Mouse (Mus musculus) naive thymus-derived CD4-positive, alpha-beta T cell, adult 5 months (primary cell): Measurements from ENCODE around the gene Itpkc. TPM values are rescaled to one million over a fixed set of nuclear protein-coding genes. Genes with fewer than 3 reads are reported as not detected.

Experiments
- polyA plus RNA-seq: library from polyadenylated mRNA; unstranded; fragments of 100-300 nt; shearing (Covaris generic); gene quantifications from one replicate; pipeline ENCODE4 v1.2.1, GENCODE M21; 2017

The Itpkc gene
- 12.6 TPM for polyA plus RNA-seq

GRCm38 (mm10) chr7:27228281-27228821, at the start of gene Itpkc:
Gene Itpkc (minus strand): TSS chr7:27228661.

GRCm38 (mm10) chr7:27258205-27258899, 29.9 kb upstream of the Itpkc start, which contains the start of gene Numbl:
Gene Numbl (plus strand): TSS chr7:27258433.

GRCm38 (mm10) chr7:27232781-27233281, 4.4 kb upstream of the Itpkc start, which contains the start of gene Coq8b:
Gene Coq8b (plus strand): TSS chr7:27233023.

GRCm38 (mm10) chr7:27195681-27196611, 32.5 kb downstream of the Itpkc start, which contains the start of the genes BC024978 and Snrpa:
Gene BC024978 (plus strand): TSS chr7:27195781.
Gene Snrpa (minus strand): TSS chr7:27196271.

GRCm38 (mm10) chr7:27180837-27181695, 47.4 kb downstream of the Itpkc start, which contains the start of the genes Gm21983 and Mia:
Gene Gm21983 (minus strand): TSS chr7:27181086.
Gene Mia (minus strand): TSS chr7:27181157.

GRCm38 (mm10) chr7:27178324-27179216, 49.9 kb downstream of the Itpkc start, which contains the start of gene Rab4b:
Gene Rab4b (minus strand): TSS chr7:27178896.

GRCm38 (mm10) chr7:27166614-27167474, 61.6 kb downstream of the Itpkc start, which contains the start of gene Egln2:
Gene Egln2 (minus strand): TSS chr7:27166802.

Other genes starting within 250 kb of the Itpkc start
- gene Cyp2a12, start 199.6 kb downstream of the Itpkc start, polyA plus RNA-seq: not detected
- gene Cyp2f2, start 108.8 kb downstream of the Itpkc start, polyA plus RNA-seq: not detected
- not detected for gene Cyp2t4, start 74.9 kb downstream of the Itpkc start, polyA plus RNA-seq
- 68.6 TPM for gene Egln2, start 61.9 kb downstream of the Itpkc start, polyA plus RNA-seq
- 140 TPM for gene Rab4b, start 49.8 kb downstream of the Itpkc start, polyA plus RNA-seq
- gene Gm21983, start 47.6 kb downstream of the Itpkc start, polyA plus RNA-seq: not detected
- 1.6 TPM for gene Mia, start 47.5 kb downstream of the Itpkc start, polyA plus RNA-seq
- gene BC024978, start 32.9 kb downstream of the Itpkc start, polyA plus RNA-seq: 0.83 TPM
- 61.7 TPM for gene Snrpa, start 32.4 kb downstream of the Itpkc start, polyA plus RNA-seq
- gene Coq8b, start 4.4 kb upstream of the Itpkc start, polyA plus RNA-seq: 17.6 TPM
- gene Numbl, start 29.8 kb upstream of the Itpkc start, polyA plus RNA-seq: 0.91 TPM
- not detected for gene Ltbp4, start 109.0 kb upstream of the Itpkc start, polyA plus RNA-seq
- gene Shkbp1, start 127.4 kb upstream of the Itpkc start, polyA plus RNA-seq: 48.4 TPM
- not detected for gene Gm20479, start 128.8 kb upstream of the Itpkc start, polyA plus RNA-seq
- 0.12 TPM for gene Sptbn4, start 219.0 kb upstream of the Itpkc start, polyA plus RNA-seq
- 12.5 TPM for gene Blvrb, start 219.3 kb upstream of the Itpkc start, polyA plus RNA-seq
- 38.3 TPM for gene Sertad3, start 245.1 kb upstream of the Itpkc start, polyA plus RNA-seq